Mouse (Mus musculus): Measurements from ENCODE around the gene Dmp1.

Dmp1 gene

GRCm38 (mm10) chr5:104202351-104202750 lies at the start of gene Dmp1:
Dmp1 (plus strand) TSS chr5:104202613.
- no peak for DNase-seq (ENCODE audit: low read depth, low spot score)

- no peak for DNase-seq (ENCODE audit: low read depth, low spot score)
Observed at GRCm38 (mm10) chr5:104157701-104158100, 44.7 kb upstream of the Dmp1 start.

GRCm38 (mm10) chr5:104158332-104159052 lies 43.9 kb upstream of the Dmp1 start:
- DNase-seq (ENCODE audit: low read depth, low spot score): no peak

GRCm38 (mm10) chr5:104160581-104160980 lies 41.8 kb upstream of the Dmp1 start:
- DNase-seq (ENCODE audit: low read depth, low spot score): no peak

GRCm38 (mm10) chr5:104161390-104161789 lies 41.0 kb upstream of the Dmp1 start:
- no peak for DNase-seq (ENCODE audit: low read depth, low spot score)

- DNase-seq (ENCODE audit: low read depth, low spot score): no peak
Observed at GRCm38 (mm10) chr5:104163536-104163935, 38.9 kb upstream of the Dmp1 start.

GRCm38 (mm10) chr5:104170412-104170811 lies 32.0 kb upstream of the Dmp1 start, which contains the start of gene Dspp:
Dspp (plus strand) TSS chr5:104170712.
- DNase-seq (ENCODE audit: low read depth, low spot score): no peak

- peak; percentile 24 for DNase-seq (ENCODE audit: low read depth, low spot score)
Observed at GRCm38 (mm10) chr5:104173094-104173493, 29.3 kb upstream of the Dmp1 start.

GRCm38 (mm10) chr5:104183743-104184142 lies 18.7 kb upstream of the Dmp1 start:
- DNase-seq (ENCODE audit: low read depth, low spot score): no peak

- no peak for DNase-seq (ENCODE audit: low read depth, low spot score)
Observed at GRCm38 (mm10) chr5:104187281-104187680, 15.1 kb upstream of the Dmp1 start.

- DNase-seq (ENCODE audit: low read depth, low spot score): no peak
Observed at GRCm38 (mm10) chr5:104195086-104195485, 7.3 kb upstream of the Dmp1 start.

GRCm38 (mm10) chr5:104201153-104201950 lies 1.1 kb upstream of the Dmp1 start:
- DNase-seq (ENCODE audit: low read depth, low spot score): no peak

GRCm38 (mm10) chr5:104212531-104212930 lies 10.1 kb downstream of the Dmp1 start:
- no peak for DNase-seq (ENCODE audit: low read depth, low spot score)

GRCm38 (mm10) chr5:104218926-104219325 lies 16.5 kb downstream of the Dmp1 start:
- peak; percentile 64 for DNase-seq (ENCODE audit: low read depth, low spot score)

GRCm38 (mm10) chr5:104224299-104224698 lies 21.9 kb downstream of the Dmp1 start:
- no peak for DNase-seq (ENCODE audit: low read depth, low spot score)

- no peak for DNase-seq (ENCODE audit: low read depth, low spot score)
Observed at GRCm38 (mm10) chr5:104224750-104225149, 22.3 kb downstream of the Dmp1 start.

GRCm38 (mm10) chr5:104228497-104228896 lies 26.1 kb downstream of the Dmp1 start:
- DNase-seq (ENCODE audit: low read depth, low spot score): no peak

GRCm38 (mm10) chr5:104236741-104237140 lies 34.3 kb downstream of the Dmp1 start:
- no peak for DNase-seq (ENCODE audit: low read depth, low spot score)

GRCm38 (mm10) chr5:104239674-104240378 lies 37.4 kb downstream of the Dmp1 start:
- no peak for DNase-seq (ENCODE audit: low read depth, low spot score)

- no peak for DNase-seq (ENCODE audit: low read depth, low spot score)
Observed at GRCm38 (mm10) chr5:104244261-104244660, 41.8 kb downstream of the Dmp1 start.

- no peak for DNase-seq (ENCODE audit: low read depth, low spot score)
Observed at GRCm38 (mm10) chr5:104251811-104252210, 49.4 kb downstream of the Dmp1 start.

GRCm38 (mm10) chr5:104256585-104256984 lies 54.2 kb downstream of the Dmp1 start:
- DNase-seq (ENCODE audit: low read depth, low spot score): no peak

Data from ZHBTc4 (cell line).